Comparison of ENCODE assay signal across 8 mouse cellular contexts in the genomic region with DNA sequence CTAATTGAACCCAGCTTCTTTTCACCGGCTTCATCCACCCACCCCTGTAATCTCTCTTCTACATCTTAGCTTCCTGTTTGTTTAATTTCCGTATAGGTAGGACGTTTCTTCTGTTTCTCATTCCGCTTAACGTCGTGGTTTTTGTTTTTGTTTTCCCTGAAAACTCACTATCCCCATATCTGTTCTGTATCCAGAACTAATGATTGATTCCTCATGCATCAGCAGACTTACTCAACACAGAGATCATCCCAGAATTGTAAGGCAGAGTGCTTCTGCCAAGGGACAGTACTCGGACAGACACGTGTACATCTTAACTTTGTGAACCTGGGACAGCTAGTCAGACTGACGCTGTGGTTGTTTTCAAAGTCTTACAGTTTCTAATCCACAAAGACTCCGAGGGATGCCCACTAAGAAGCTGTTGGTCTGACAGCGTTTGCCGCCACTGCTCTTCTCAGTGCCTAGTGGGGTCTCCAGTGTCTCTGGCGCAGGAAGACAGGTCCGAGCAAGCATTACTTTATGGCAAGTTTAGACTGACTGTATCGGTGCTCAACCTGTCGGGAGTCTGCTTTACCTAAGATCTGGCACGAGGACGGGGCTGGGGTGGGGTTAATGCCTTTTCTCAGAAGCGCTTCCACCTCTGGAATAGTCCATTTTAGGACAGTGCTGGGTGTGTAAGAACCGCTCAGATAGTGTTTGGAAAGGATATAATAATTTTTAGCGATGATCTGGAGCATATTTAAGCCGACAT. TPM values are rescaled to one million over a fixed set of nuclear protein-coding genes. Genes with fewer than 3 reads are reported as not detected.
DNase-seq lines count a peak whose midpoint lies in the region; ATAC-seq and TF ChIP-seq lines count a peak whose summit lies in the region.

No protein-coding gene starts in this region.

- H3K4me2 ChIP-seq in liver, postnatal 0 days (ENCODE audit: low read depth, low read length): peak overlapping the region; percentile 94
- H3K4me2 ChIP-seq in stomach, embryonic 14.5 days (replicated peaks; ENCODE audit: low read depth, low read length): peak overlapping the region; percentile 85

- no peak for TF ChIP-seq CTCF in cortical plate, adult 2 months (IDR thresholded peaks at IDR 0.05; ENCODE audit: extremely low read depth, insufficient read depth, low read length)
- TF ChIP-seq CTCF in liver, postnatal 0 days (IDR thresholded peaks at IDR 0.05; ENCODE audit: low read depth): no peak

- peak; percentile 25 for DNase-seq in kidney, postnatal 10 days
- no peak for DNase-seq in kidney, adult 11 months
- peak; percentile 20 for DNase-seq in hindbrain, embryonic 10.5 days (ENCODE audit: low spot score)
- no peak for DNase-seq in liver, postnatal 0 days
- no peak for DNase-seq in cerebellum, postnatal 10 days
- no peak for DNase-seq in adrenal gland, postnatal 4 days (ENCODE audit: low spot score in 2 of 2)

- H3K4me1 ChIP-seq in cortical plate, adult 2 months (ENCODE audit: control insufficient read depth, insufficient read depth, low read length): peaks cover 1% of the 10 kb centered on the region; the same call in 1 of the 2 replicates
- peaks cover 18% of the 10 kb centered on the region for H3K4me1 ChIP-seq in hindbrain, embryonic 10.5 days (replicated peaks)
- H3K4me1 ChIP-seq in liver, postnatal 0 days (ENCODE audit: insufficient read depth): peaks cover 40% of the 10 kb centered on the region
- H3K4me1 ChIP-seq in stomach, embryonic 14.5 days (ENCODE audit: control insufficient read depth, insufficient read depth, low read length): 0 out of 2 replicates have a peak, but pooled peaks cover 5% of the 10 kb centered on the region

- no peak overlapping the region for H3K27ac ChIP-seq in cortical plate, adult 2 months (ENCODE audit: insufficient read depth, low read length)
- H3K27ac ChIP-seq in hindbrain, embryonic 10.5 days: no peak overlapping the region
- no peak overlapping the region for H3K27ac ChIP-seq in liver, postnatal 0 days (ENCODE audit: low read depth)
- no peak overlapping the region for H3K27ac ChIP-seq in stomach, embryonic 14.5 days (ENCODE audit: low read length)

- no peaks in the 10 kb centered on the region for H3K36me3 ChIP-seq in hindbrain, embryonic 10.5 days
- no peaks in the 10 kb centered on the region for H3K36me3 ChIP-seq in liver, postnatal 0 days (replicated peaks; ENCODE audit: insufficient read depth, low read length)
- no peaks in the 10 kb centered on the region for H3K36me3 ChIP-seq in stomach, embryonic 14.5 days (ENCODE audit: control insufficient read depth, insufficient read depth, low read length)

- TF ChIP-seq EP300 in liver, postnatal 0 days (IDR thresholded peaks at IDR 0.05; ENCODE audit: low read depth): no peak

- peaks cover 51% of the 10 kb centered on the region for H3K27me3 ChIP-seq in hindbrain, embryonic 10.5 days (ENCODE audit: insufficient read depth, poor library complexity, severe bottlenecking)
- no peaks in the 10 kb centered on the region for H3K27me3 ChIP-seq in liver, postnatal 0 days (ENCODE audit: insufficient read depth, low read length)
- no peaks in the 10 kb centered on the region for H3K27me3 ChIP-seq in stomach, embryonic 14.5 days (ENCODE audit: control insufficient read depth, insufficient read depth, low read length)

- H3K9me3 ChIP-seq in hindbrain, embryonic 10.5 days: no peaks in the 10 kb centered on the region
- no peaks in the 10 kb centered on the region for H3K9me3 ChIP-seq in liver, postnatal 0 days (ENCODE audit: low read length)
- H3K9me3 ChIP-seq in stomach, embryonic 14.5 days (ENCODE audit: control insufficient read depth, low read depth, low read length): no peaks in the 10 kb centered on the region

- no peak for TF ChIP-seq POLR2A in cortical plate, adult 2 months (IDR thresholded peaks at IDR 0.05; ENCODE audit: extremely low read depth, insufficient read depth, low read length)

- peak overlapping the region; percentile 30 for H3K4me3 ChIP-seq in cortical plate, adult 2 months (ENCODE audit: insufficient read depth, low read length)
- H3K4me3 ChIP-seq in hindbrain, embryonic 10.5 days: peak overlapping the region; percentile 56
- peak overlapping the region; percentile 43 for H3K4me3 ChIP-seq in liver, postnatal 0 days (ENCODE audit: low read depth, low read length)
- peak overlapping the region; percentile 35 for H3K4me3 ChIP-seq in stomach, embryonic 14.5 days (ENCODE audit: low read depth, low read length)

- peak overlapping the region; percentile 59 for H3K9ac ChIP-seq in liver, postnatal 0 days (replicated peaks)
- H3K9ac ChIP-seq in stomach, embryonic 14.5 days (replicated peaks; ENCODE audit: low read depth, low read length): peak overlapping the region; percentile 28; the same call in 1 of the 2 replicates

- ATAC-seq in liver, postnatal 0 days: peak; percentile 55
- ATAC-seq in stomach, embryonic 14.5 days (ENCODE audit: insufficient number of reproducible peaks, insufficient read depth, low FRiP score, low read depth): no peak

- 8% methylated on average over 22 of the region's 22 CpGs for WGBS in hindbrain, embryonic 10.5 days
- 3% methylated on average over 22 of the region's 22 CpGs for WGBS in liver, postnatal 0 days (ENCODE audit: insufficient replicate concordance)
- 6% methylated on average over 22 of the region's 22 CpGs for WGBS in stomach, embryonic 14.5 days

RNA-seq across cellular contexts. Expression of a gene that starts 0.7 kb away (rescaled TPM):
- 0.62 and 0.65 TPM in 2 replicates for polyA plus RNA-seq in cortical plate, adult 2 months (2012; rRNA removed)
- 1.2 and 1.6 TPM in 2 replicates for polyA plus RNA-seq in hindbrain, embryonic 10.5 days (2016; fragmentation: Nextera tagmentation; extraction: Ambion mirVana)
- 0.90 and 1.1 TPM in 2 replicates for polyA plus RNA-seq in liver, postnatal 0 days (2015; fragmentation: Nextera tagmentation; extraction: Ambion mirVana)
- polyA plus RNA-seq in stomach, embryonic 14.5 days (2014; fragmentation: Nextera tagmentation; extraction: Ambion mirVana): 2.9 and 3.2 TPM in 2 replicates
- total RNA-seq in adrenal gland, postnatal 4 days (2021): 1 to 10 TPM; 4.5 to 5.8 TPM

Comparison
In these comparisons a context has a peak if more than half of its experiments do, and no peak if none do; other contexts are left out.
1. DNase-seq: peak in kidney, postnatal 10 days (single experiment) and hindbrain, embryonic 10.5 days (single experiment); none in kidney, adult 11 months (single experiment), liver, postnatal 0 days (single experiment), cerebellum, postnatal 10 days (0 of 2) and adrenal gland, postnatal 4 days (0 of 2).
2. Peak in every context shown above with its lines, with median percentiles within 50 percentile points of each other: H3K4me3 ChIP-seq.